Mouse (Mus musculus): Measurements from ENCODE around the gene Tmem39a. TPM values are rescaled to one million over a fixed set of nuclear protein-coding genes. Genes with fewer than 3 reads are reported as not detected.

Tmem39a gene
- polyA plus RNA-seq, 1 experiment = 63.0 TPM

GRCm38 (mm10) chr16:38592946-38593345, 34.4 kb downstream of the Tmem39a start:
- H3K4me3 ChIP-seq (replicated peaks; ENCODE audit: insufficient read depth, low read depth, low read length) = no peak overlapping the region
- TF ChIP-seq POLR2A (IDR thresholded peaks at IDR 0.05; ENCODE audit: borderline replicate concordance, insufficient read depth, low read length) (no peak), CTCF (IDR thresholded peaks at IDR 0.05; ENCODE audit: borderline replicate concordance, insufficient read depth, low read depth, low read length) (no peak)
- 94% methylated on average over 4 of the region's 4 CpGs for WGBS
- no peak for DNase-seq
- H3K27ac ChIP-seq (ENCODE audit: insufficient read depth, low read length) = no peak overlapping the region
- H3K27me3 ChIP-seq (ENCODE audit: control insufficient read depth, insufficient read depth, low read length) = no peaks in the 10 kb centered on the region
- H3K4me1 ChIP-seq (ENCODE audit: control insufficient read depth, insufficient read depth, low read length) = no peaks in the 10 kb centered on the region

GRCm38 (mm10) chr16:38594435-38594834, 35.9 kb downstream of the Tmem39a start:
- Histone ChIP-seq H3K4me1 (ENCODE audit: control insufficient read depth, insufficient read depth, low read length) (no peaks in the 10 kb centered on the region), H3K27ac (ENCODE audit: insufficient read depth, low read length) (no peak overlapping the region), H3K27me3 (ENCODE audit: control insufficient read depth, insufficient read depth, low read length) (no peaks in the 10 kb centered on the region), H3K4me3 (replicated peaks; ENCODE audit: insufficient read depth, low read depth, low read length) (no peak overlapping the region)
- 83% methylated on average over 1 of the region's 1 CpGs for WGBS
- TF ChIP-seq POLR2A (IDR thresholded peaks at IDR 0.05; ENCODE audit: borderline replicate concordance, insufficient read depth, low read length) (no peak), CTCF (IDR thresholded peaks at IDR 0.05; ENCODE audit: borderline replicate concordance, insufficient read depth, low read depth, low read length) (no peak)
- no peak for DNase-seq

- H3K4me1 ChIP-seq (ENCODE audit: control insufficient read depth, insufficient read depth, low read length) = no peaks in the 10 kb centered on the region
- TF ChIP-seq CTCF (IDR thresholded peaks at IDR 0.05; ENCODE audit: borderline replicate concordance, insufficient read depth, low read depth, low read length) (no peak), POLR2A (IDR thresholded peaks at IDR 0.05; ENCODE audit: borderline replicate concordance, insufficient read depth, low read length) (no peak)
- no peak overlapping the region for H3K4me3 ChIP-seq (replicated peaks; ENCODE audit: insufficient read depth, low read depth, low read length)
- DNase-seq = no peak
- WGBS = 92% methylated on average over 2 of the region's 2 CpGs
- no peak overlapping the region for H3K27ac ChIP-seq (ENCODE audit: insufficient read depth, low read length)
- no peaks in the 10 kb centered on the region for H3K27me3 ChIP-seq (ENCODE audit: control insufficient read depth, insufficient read depth, low read length)
These were observed 37.6 kb downstream of the Tmem39a start for GRCm38 (mm10) chr16:38596099-38596498.

- DNase-seq = no peak
- 95% methylated on average over 2 of the region's 2 CpGs for WGBS
- Histone ChIP-seq H3K4me1 (ENCODE audit: control insufficient read depth, insufficient read depth, low read length) (no peaks in the 10 kb centered on the region), H3K27me3 (ENCODE audit: control insufficient read depth, insufficient read depth, low read length) (no peaks in the 10 kb centered on the region), H3K4me3 (replicated peaks; ENCODE audit: insufficient read depth, low read depth, low read length) (no peak overlapping the region), H3K27ac (ENCODE audit: insufficient read depth, low read length) (no peak overlapping the region)
- TF ChIP-seq CTCF (IDR thresholded peaks at IDR 0.05; ENCODE audit: borderline replicate concordance, insufficient read depth, low read depth, low read length) (no peak), POLR2A (IDR thresholded peaks at IDR 0.05; ENCODE audit: borderline replicate concordance, insufficient read depth, low read length) (no peak)
These were observed 38.2 kb downstream of the Tmem39a start for GRCm38 (mm10) chr16:38596651-38597050.

- Histone ChIP-seq H3K27ac (ENCODE audit: insufficient read depth, low read length) (no peak overlapping the region), H3K27me3 (ENCODE audit: control insufficient read depth, insufficient read depth, low read length) (no peaks in the 10 kb centered on the region), H3K4me3 (replicated peaks; ENCODE audit: insufficient read depth, low read depth, low read length) (no peak overlapping the region), H3K4me1 (ENCODE audit: control insufficient read depth, insufficient read depth, low read length) (no peaks in the 10 kb centered on the region)
- no peak for TF ChIP-seq CTCF (IDR thresholded peaks at IDR 0.05; ENCODE audit: borderline replicate concordance, insufficient read depth, low read depth, low read length)
- TF ChIP-seq POLR2A (IDR thresholded peaks at IDR 0.05; ENCODE audit: borderline replicate concordance, insufficient read depth, low read length) = no peak
- WGBS = 54% methylated on average over 11 of the region's 11 CpGs
- no peak for DNase-seq
These were observed 40.6 kb downstream of the Tmem39a start for GRCm38 (mm10) chr16:38598986-38599680.

GRCm38 (mm10) chr16:38602989-38603804, 44.7 kb downstream of the Tmem39a start:
- Histone ChIP-seq H3K4me3 (replicated peaks; ENCODE audit: insufficient read depth, low read depth, low read length) (no peak overlapping the region), H3K27me3 (ENCODE audit: control insufficient read depth, insufficient read depth, low read length) (no peaks in the 10 kb centered on the region), H3K27ac (ENCODE audit: insufficient read depth, low read length) (no peak overlapping the region; the same call in 1 of the 2 replicates), H3K4me1 (ENCODE audit: control insufficient read depth, insufficient read depth, low read length) (no peaks in the 10 kb centered on the region)
- TF ChIP-seq CTCF (IDR thresholded peaks at IDR 0.05; ENCODE audit: borderline replicate concordance, insufficient read depth, low read depth, low read length) (no peak), POLR2A (IDR thresholded peaks at IDR 0.05; ENCODE audit: borderline replicate concordance, insufficient read depth, low read length) (no peak)
- peak; percentile 34 to 53 for DNase-seq
- 29% methylated on average over 11 of the region's 11 CpGs for WGBS

- WGBS = 88% methylated on average over 7 of the region's 7 CpGs
- Histone ChIP-seq H3K27ac (ENCODE audit: insufficient read depth, low read length) (no peak overlapping the region), H3K4me1 (ENCODE audit: control insufficient read depth, insufficient read depth, low read length) (no peaks in the 10 kb centered on the region), H3K4me3 (replicated peaks; ENCODE audit: insufficient read depth, low read depth, low read length) (no peak overlapping the region), H3K27me3 (ENCODE audit: control insufficient read depth, insufficient read depth, low read length) (no peaks in the 10 kb centered on the region)
- DNase-seq = no peak
- TF ChIP-seq POLR2A (IDR thresholded peaks at IDR 0.05; ENCODE audit: borderline replicate concordance, insufficient read depth, low read length) (no peak), CTCF (IDR thresholded peaks at IDR 0.05; ENCODE audit: borderline replicate concordance, insufficient read depth, low read depth, low read length) (no peak)
These were observed 48.0 kb downstream of the Tmem39a start for GRCm38 (mm10) chr16:38606509-38606908.

- TF ChIP-seq POLR2A (IDR thresholded peaks at IDR 0.05; ENCODE audit: borderline replicate concordance, insufficient read depth, low read length) (no peak), CTCF (IDR thresholded peaks at IDR 0.05; ENCODE audit: borderline replicate concordance, insufficient read depth, low read depth, low read length) (no peak)
- WGBS = 79% methylated on average over 12 of the region's 12 CpGs
- H3K27me3 ChIP-seq (ENCODE audit: control insufficient read depth, insufficient read depth, low read length) = no peaks in the 10 kb centered on the region
- no peaks in the 10 kb centered on the region for H3K4me1 ChIP-seq (ENCODE audit: control insufficient read depth, insufficient read depth, low read length)
- no peak for DNase-seq
- no peak overlapping the region for H3K4me3 ChIP-seq (replicated peaks; ENCODE audit: insufficient read depth, low read depth, low read length)
- no peak overlapping the region for H3K27ac ChIP-seq (ENCODE audit: insufficient read depth, low read length)
These were observed 50.2 kb downstream of the Tmem39a start for GRCm38 (mm10) chr16:38608687-38609086.

All from cerebellum, adult 2 months (tissue).